Mouse (Mus musculus) liver, embryonic 14.5 days (tissue): Measurements from ENCODE around the gene Slc27a2. TPM values are rescaled to one million over a fixed set of nuclear protein-coding genes. Genes with fewer than 3 reads are reported as not detected.
"Not testable (repeated sequence)": the region's sequence is repeated elsewhere in the genome, so short reads cannot be mapped to it uniquely, and the experiment has no call there.

Source experiments
- ATAC-seq: fragments of 200-750 bp; cut with Nextera tagmentation; 2 replicates; pipeline ENCODE4 v1.8.0; 2017; ENCODE audit warnings: moderate number of reproducible peaks, mild to moderate bottlenecking, moderate library complexity; ENCODE audit not compliant: insufficient read depth
- DNase-seq, 3 experiments: peaks; one replicate each; pipeline ENCODE4 v3.0.0-alpha.2; 2012 to 2013; ENCODE audit warnings: low read depth in 3 of 3, low spot score in 3 of 3
- H3K27ac ChIP-seq: fragments of 300-500 bp; sonication (generic); 2 replicates; pipeline ENCODE4 v1.5.1; 2014; ENCODE audit warnings: moderate library complexity, mild to moderate bottlenecking, control low read depth, inconsistent platforms
- H3K27me3 ChIP-seq: fragments of 300-500 bp; sonication (generic); 2 replicates; pipeline ENCODE4 v1.6.1; 2014; ENCODE audit warnings: mild to moderate bottlenecking, low read length, moderate library complexity; ENCODE audit not compliant: control insufficient read depth, insufficient read depth
- H3K36me3 ChIP-seq: fragments of 300-500 bp; sonication (generic); replicated peaks from 2 replicates; pipeline ENCODE4 v1.6.1; 2014; ENCODE audit warnings: low read depth; ENCODE audit not compliant: control insufficient read depth, insufficient read depth
- H3K4me1 ChIP-seq, 2 experiments: fragments of 200-500 bp in 1 of 2; fragments of 300-500 bp in 1 of 2; sonication (generic) in 1 of 2; replicated peaks; 2 replicates each; pipeline ENCODE4 v1.6.1; 2012 to 2014; ENCODE audit warnings: antibody characterized with exemption in 1 of 2, inconsistent platforms in 1 of 2, low read length in 1 of 2; ENCODE audit not compliant: control insufficient read depth in 2 of 2, insufficient read depth in 2 of 2
- H3K4me2 ChIP-seq: fragments of 300-500 bp; sonication (generic); 2 replicates; pipeline ENCODE4 v1.6.1; 2014; ENCODE audit warnings: low read depth, mild to moderate bottlenecking, control low read depth, moderate library complexity
- H3K4me3 ChIP-seq, 2 experiments: fragments of 200-500 bp in 1 of 2; fragments of 300-500 bp in 1 of 2; sonication (generic) in 1 of 2; 2 replicates each; pipeline ENCODE4 v1.5.1; 2012 to 2014; ENCODE audit warnings: low read depth in 2 of 2, low read length in 2 of 2, mild to moderate bottlenecking in 2 of 2, control low read depth in 1 of 2, inconsistent platforms in 1 of 2, moderate library complexity in 1 of 2; ENCODE audit not compliant: insufficient read depth in 1 of 2
- H3K9ac ChIP-seq: fragments of 300-500 bp; sonication (generic); replicated peaks from 2 replicates; pipeline ENCODE4 v1.6.1; 2014; ENCODE audit warnings: mild to moderate bottlenecking, control low read depth, moderate library complexity
- H3K9me3 ChIP-seq: fragments of 300-500 bp; sonication (generic); 2 replicates; pipeline ENCODE4 v1.6.1; 2016; ENCODE audit warnings: low read length, mixed read lengths; ENCODE audit not compliant: control insufficient read depth
- CTCF ChIP-seq: IDR thresholded peaks from 2 replicates; pipeline ENCODE4 v1.5.1; 2016; ENCODE audit warnings: antibody characterized with exemption, low read depth, control low read depth
- EP300 ChIP-seq: IDR thresholded peaks from 2 replicates; pipeline ENCODE4 v1.6.1; 2016; ENCODE audit warnings: antibody characterized with exemption, low read depth
- WGBS: fragments of 180-500 bp; shearing (Covaris S2); extraction: QIAGEN DNeasy Blood & Tissue Kit; methylation state at CpG from one replicate; pipeline ENCODE4 v1.1.7; 2014; ENCODE audit not compliant: insufficient replicate concordance; 5-methylcytosine and 5-hydroxymethylcytosine counted together
- polyA plus RNA-seq, 2 experiments: library from polyadenylated mRNA; depleted of rRNA in 1 of 2; stranded (reverse) in 1 of 2; unstranded in 1 of 2; fragments of >200 nt; fragmentation: Nextera tagmentation in 1 of 2; extraction: Ambion mirVana in 1 of 2; gene quantifications; 2 replicates each; pipeline versions ENCODE4 v1.2.1 to v1.2.3; 2012 to 2014

Slc27a2 gene
- polyA plus RNA-seq, 2 experiments = 40.4 to 65.5 TPM

DNA sequence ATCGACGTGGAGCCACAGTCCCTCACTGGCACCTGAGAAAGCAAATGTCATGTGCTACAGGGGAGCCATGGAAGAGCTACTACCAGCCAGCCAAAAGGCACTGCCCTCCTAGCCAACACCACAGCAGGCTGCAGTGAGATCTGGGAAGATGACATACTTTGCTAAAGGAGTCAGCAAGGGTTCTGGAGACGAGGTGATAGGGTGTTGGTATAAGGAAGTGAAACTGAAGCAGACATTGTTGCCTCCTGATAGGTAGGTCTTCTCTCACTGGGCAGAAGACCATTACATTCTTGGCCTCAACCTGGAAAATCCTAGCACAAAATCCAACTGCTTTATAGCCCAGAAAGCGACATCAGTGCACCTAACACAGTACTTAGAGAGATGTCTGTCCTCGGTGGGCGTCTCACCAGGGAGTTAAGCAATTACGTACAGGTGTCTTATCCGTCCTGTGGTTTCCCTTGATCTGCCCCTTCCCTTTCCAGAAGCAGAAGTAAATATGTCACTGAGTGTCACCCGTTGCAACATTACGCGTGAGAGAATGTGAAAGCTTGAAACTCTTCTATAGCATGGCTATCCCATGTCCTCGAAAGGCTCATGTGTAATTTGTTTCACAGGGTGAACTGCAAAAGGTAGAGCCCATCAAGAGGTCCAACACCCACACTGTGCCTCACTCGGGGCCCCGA lies 49.9 kb downstream of the Slc27a2 start:
- ATAC-seq = no peak
- H3K9ac ChIP-seq = no peak overlapping the region
- no peaks in the 10 kb centered on the region for H3K36me3 ChIP-seq
- H3K27me3 ChIP-seq = no peaks in the 10 kb centered on the region
- H3K4me2 ChIP-seq = no peak overlapping the region
- TF ChIP-seq CTCF (no peak), EP300 (no peak)
- H3K9me3 ChIP-seq = no peaks in the 10 kb centered on the region
- H3K4me1 ChIP-seq = peaks cover 0 to 4% of the 10 kb centered on the region in 2 experiments; a peak in 2 of 4 replicates
- 32% methylated on average over 14 of the region's 14 CpGs for WGBS
- DNase-seq = peak in 1 of 3 experiments; percentile 28
- H3K27ac ChIP-seq = no peak overlapping the region
- H3K4me3 ChIP-seq = no peak overlapping the region

DNA sequence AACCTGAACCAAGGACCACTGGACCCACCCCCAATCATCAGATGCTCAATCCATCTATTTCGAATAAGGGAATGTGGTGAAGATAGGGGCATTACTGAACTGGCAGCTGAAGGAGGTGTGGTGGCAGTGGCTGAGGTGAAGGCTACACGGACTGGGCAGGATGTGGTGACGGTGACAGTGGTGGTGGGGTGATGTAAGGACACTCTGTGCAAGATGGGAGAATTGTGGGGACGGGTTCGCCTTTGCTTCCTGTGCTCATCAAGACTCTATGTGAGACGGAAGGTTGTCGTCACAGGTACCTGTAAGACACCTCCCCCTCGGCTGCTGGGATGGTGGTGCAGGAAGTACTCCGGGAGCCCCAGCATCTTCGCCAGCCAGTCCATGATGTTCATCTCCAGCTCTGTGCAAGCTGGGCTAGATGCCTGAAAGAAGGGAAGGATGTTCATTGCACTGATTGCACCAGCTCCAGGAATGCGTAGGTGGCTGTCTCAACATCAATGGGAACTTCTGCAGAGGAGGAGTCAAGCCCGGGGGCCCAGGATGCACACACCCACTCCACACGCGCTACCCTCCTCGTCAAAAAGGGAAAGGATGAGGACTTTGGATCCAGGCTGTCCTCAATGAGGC lies 54.0 kb downstream of the Slc27a2 start:
- no peaks in the 10 kb centered on the region for H3K27me3 ChIP-seq
- no peaks in the 10 kb centered on the region for H3K9me3 ChIP-seq
- H3K9ac ChIP-seq = no peak overlapping the region
- no peak overlapping the region for H3K4me2 ChIP-seq
- no peaks in the 10 kb centered on the region for H3K4me1 ChIP-seq
- 60% methylated on average over 15 of the region's 15 CpGs for WGBS
- TF ChIP-seq EP300 (no peak), CTCF (no peak)
- H3K27ac ChIP-seq = no peak overlapping the region
- no peak overlapping the region for H3K4me3 ChIP-seq
- ATAC-seq = no peak
- DNase-seq = no peak
- no peaks in the 10 kb centered on the region for H3K36me3 ChIP-seq

DNA sequence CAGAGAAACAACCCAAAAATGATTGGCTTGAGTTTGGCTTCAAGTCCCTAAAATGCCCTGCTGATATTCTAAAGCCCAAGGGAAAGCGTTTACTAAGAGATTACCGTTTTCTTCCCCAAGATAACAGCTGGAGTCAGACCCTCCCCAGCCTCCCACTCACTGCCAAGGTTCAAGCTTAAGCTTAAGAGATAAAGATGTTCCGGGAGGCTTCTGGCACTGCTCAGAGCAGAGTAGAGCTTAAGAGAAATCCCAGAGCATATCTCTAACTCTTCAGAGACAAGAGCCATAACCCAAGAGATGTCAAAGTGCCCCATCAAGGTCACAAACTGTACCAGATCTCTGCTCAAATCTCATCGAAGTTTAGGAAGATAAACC lies 54.5 kb downstream of the Slc27a2 start:
- Histone ChIP-seq H3K4me3 (no peak overlapping the region), H3K27me3 (no peaks in the 10 kb centered on the region), H3K36me3 (no peaks in the 10 kb centered on the region), H3K9me3 (no peaks in the 10 kb centered on the region), H3K27ac (no peak overlapping the region), H3K9ac (no peak overlapping the region), H3K4me2 (no peak overlapping the region), H3K4me1 (no peaks in the 10 kb centered on the region)
- 15% methylated on average over 4 of the region's 4 CpGs for WGBS
- DNase-seq (no peak), ATAC-seq (no peak)
- no peak for TF ChIP-seq CTCF
- TF ChIP-seq EP300 = no peak

DNA sequence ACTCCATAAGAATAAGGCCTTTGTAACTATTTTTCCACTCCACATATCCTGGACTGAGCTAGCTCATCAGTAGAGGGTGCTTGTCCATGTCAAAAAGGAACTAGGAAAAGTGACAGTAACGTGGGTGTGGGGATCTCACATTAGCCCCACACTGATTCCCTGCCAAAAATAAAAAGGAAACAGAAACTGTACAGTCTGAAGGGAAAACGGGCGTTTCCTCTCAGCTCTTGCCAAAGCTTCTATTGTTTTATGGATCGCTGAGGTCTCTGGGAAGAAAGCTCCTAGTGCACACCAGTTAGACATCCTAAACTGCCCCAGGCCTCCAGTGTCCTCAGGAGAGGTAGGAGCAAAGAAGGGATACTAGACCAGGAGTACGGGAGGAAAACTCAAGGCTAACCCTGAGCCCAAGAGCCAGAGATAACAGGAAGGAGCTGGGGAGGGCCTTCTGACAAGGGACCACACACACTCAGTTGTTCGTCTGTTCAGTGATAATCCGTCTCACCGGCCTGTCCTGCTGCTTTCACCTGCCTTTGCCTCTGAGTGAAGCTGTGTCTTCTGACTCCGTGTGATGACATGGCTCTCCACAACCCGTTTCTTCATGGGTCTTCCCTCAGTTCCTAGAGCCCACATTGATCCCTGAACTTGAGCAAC lies 55.5 kb downstream of the Slc27a2 start:
- TF ChIP-seq CTCF (no peak), EP300 (no peak)
- Histone ChIP-seq H3K27me3 (no peaks in the 10 kb centered on the region), H3K36me3 (no peaks in the 10 kb centered on the region), H3K4me3 (no peak overlapping the region), H3K4me2 (no peak overlapping the region), H3K27ac (no peak overlapping the region), H3K9me3 (no peaks in the 10 kb centered on the region), H3K9ac (no peak overlapping the region), H3K4me1 (no peaks in the 10 kb centered on the region)
- DNase-seq (no peak), ATAC-seq (no peak)
- 29% methylated on average over 10 of the region's 10 CpGs for WGBS

DNA sequence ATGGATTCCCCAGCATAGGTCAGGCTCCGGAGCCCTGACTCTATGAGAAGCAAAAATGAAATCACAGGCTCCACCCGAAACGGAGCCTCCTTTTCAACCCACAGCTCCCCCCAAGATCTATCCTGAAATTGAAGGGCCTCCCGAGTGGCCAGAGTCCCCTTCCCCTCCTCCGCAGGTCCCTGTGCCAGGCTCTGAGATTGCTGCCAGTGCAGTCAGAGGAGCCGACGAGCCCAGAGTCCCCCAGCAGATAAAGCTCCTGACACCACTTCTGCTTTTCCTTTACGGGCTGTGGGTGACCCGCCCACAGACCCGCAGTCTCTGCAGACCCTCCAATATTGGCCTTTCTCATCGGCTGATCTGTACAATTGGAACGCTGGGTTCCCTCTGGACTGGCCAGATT lies 57.4 kb downstream of the Slc27a2 start:
- H3K4me1 ChIP-seq, H3K9ac ChIP-seq, ATAC-seq, H3K36me3 ChIP-seq, H3K27me3 ChIP-seq, H3K4me3 ChIP-seq, H3K27ac ChIP-seq, H3K4me2 ChIP-seq, DNase-seq, H3K9me3 ChIP-seq: not testable (repeated sequence)
- WGBS = 23% methylated on average over 12 of the region's 12 CpGs
